Comparison of ENCODE assay signal across 17 mouse cellular contexts in the genomic region with DNA sequence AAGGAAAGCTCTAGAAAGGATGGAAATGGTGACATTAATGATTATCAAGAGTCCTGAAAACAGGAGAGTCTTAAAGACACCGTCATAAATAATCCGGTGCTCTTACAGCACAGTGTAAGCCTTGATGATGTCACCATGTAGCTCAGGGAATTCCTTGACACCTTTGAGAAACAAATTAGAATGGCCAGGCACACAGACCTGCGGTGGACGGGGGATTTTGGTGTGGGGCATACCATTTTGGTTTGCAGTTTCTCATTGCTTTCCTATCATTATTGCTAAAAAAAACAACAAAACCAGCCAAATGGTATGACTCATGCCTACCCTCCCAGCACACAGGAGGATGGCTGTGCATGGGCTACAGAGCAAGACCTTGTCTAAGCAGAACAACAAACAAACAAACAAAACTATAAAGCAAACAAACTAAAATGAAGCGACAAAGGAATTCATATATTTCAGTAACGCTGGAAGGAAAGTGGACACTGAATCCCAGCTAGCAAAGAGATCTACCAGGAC.
"Had no signal": no experiment of that assay in that cellular context is flagged by ENCODE, and none has a peak within 500 bp of the region (broad histone marks: within the 10 kb centered on the region; RNA-seq: fewer than 3 reads in every experiment).

No protein-coding gene starts in this region.

- H3K4me1 ChIP-seq: lung, embryonic 15.5 days; midbrain, embryonic 13.5 days; midbrain, embryonic 15.5 days; neural tube, embryonic 12.5 days had no signal

- H3K4me2 ChIP-seq: lung, embryonic 15.5 days; midbrain, embryonic 11.5 days; midbrain, embryonic 13.5 days; midbrain, embryonic 15.5 days; neural tube, embryonic 12.5 days had no signal

- H3K4me3 ChIP-seq: lung, embryonic 15.5 days; megakaryocyte, embryonic 14.5 days; midbrain, embryonic 13.5 days; midbrain, embryonic 15.5 days; neural tube, embryonic 12.5 days had no signal

- DNase-seq: lung, adult 2 months; lung, postnatal 14 days; lung, postnatal 36 days; right cerebral cortex, postnatal 14 days; right cerebral cortex, postnatal 4 days; spleen, adult 18-20 months; thymus, adult 18-20 months; thymus, postnatal 14 days; thymus, postnatal 36 days had no signal

- ATAC-seq: lung, postnatal 0 days; midbrain, embryonic 13.5 days; midbrain, embryonic 15.5 days had no signal

- H3K9me3 ChIP-seq: lung, embryonic 15.5 days; megakaryocyte, embryonic 14.5 days; midbrain, embryonic 13.5 days; midbrain, embryonic 15.5 days; neural tube, embryonic 12.5 days had no signal

- H3K27me3 ChIP-seq: lung, embryonic 15.5 days; midbrain, embryonic 13.5 days; midbrain, embryonic 15.5 days; neural tube, embryonic 12.5 days had no signal

- H3K27ac ChIP-seq: lung, embryonic 15.5 days; macrophage; midbrain, embryonic 13.5 days; midbrain, embryonic 15.5 days; neural tube, embryonic 12.5 days had no signal

- H3K36me3 ChIP-seq: lung, embryonic 15.5 days; midbrain, embryonic 13.5 days; midbrain, embryonic 15.5 days; neural tube, embryonic 12.5 days had no signal

- H3K9ac ChIP-seq: lung, embryonic 15.5 days; midbrain, embryonic 13.5 days; midbrain, embryonic 15.5 days; neural tube, embryonic 12.5 days had no signal
